Mouse (Mus musculus) heart, embryonic 14.5 days (tissue): ENCODE measurements around the gene Cops7b. TPM values are rescaled to one million over a fixed set of nuclear protein-coding genes. Genes with fewer than 3 reads are reported as not detected.

ENCODE experiments used
- ATAC-seq: fragments of 200-750 bp; cut with Nextera tagmentation; 2 replicates; pipeline ENCODE4 v1.8.0; 2017; ENCODE audit warnings: low read depth, moderate TSS enrichment; ENCODE audit not compliant: insufficient number of reproducible peaks, insufficient read depth, low FRiP score
- H3K27ac ChIP-seq, 2 experiments: fragments of 200-500 bp in 1 of 2; fragments of 300-500 bp in 1 of 2; sonication (generic) in 1 of 2; replicated peaks in 1 of 2; 2 replicates each; pipeline ENCODE4 v1.5.1; 2012 to 2014; ENCODE audit warnings: low read depth in 2 of 2, low read length in 2 of 2, control low read depth in 1 of 2, mild to moderate bottlenecking in 1 of 2, mixed read lengths in 1 of 2; ENCODE audit not compliant: control insufficient read depth in 1 of 2, insufficient read depth in 1 of 2
- H3K27me3 ChIP-seq: fragments of 300-500 bp; sonication (generic); 2 replicates; pipeline ENCODE4 v1.6.1; 2014; ENCODE audit warnings: mild to moderate bottlenecking, low read length, control low read depth; ENCODE audit not compliant: control insufficient read depth, insufficient read depth
- H3K36me3 ChIP-seq: fragments of 300-500 bp; sonication (generic); 2 replicates; pipeline ENCODE4 v1.6.1; 2014; ENCODE audit warnings: mild to moderate bottlenecking, control low read depth, low read length, mixed read lengths; ENCODE audit not compliant: control insufficient read depth, insufficient read depth
- H3K4me1 ChIP-seq, 2 experiments: fragments of 200-500 bp in 1 of 2; fragments of 300-500 bp in 1 of 2; sonication (generic) in 1 of 2; 2 replicates each; pipeline ENCODE4 v1.6.1; 2012 to 2014; ENCODE audit warnings: low read length in 2 of 2, control low read depth in 1 of 2, mixed read lengths in 1 of 2; ENCODE audit not compliant: control insufficient read depth in 2 of 2, insufficient read depth in 2 of 2
- H3K4me2 ChIP-seq: fragments of 300-500 bp; sonication (generic); 2 replicates; pipeline ENCODE4 v1.6.1; 2014; ENCODE audit warnings: mild to moderate bottlenecking, low read length
- H3K4me3 ChIP-seq, 2 experiments: fragments of 200-500 bp in 1 of 2; fragments of 300-500 bp in 1 of 2; sonication (generic) in 1 of 2; 2 replicates each; pipeline ENCODE4 v1.5.1; 2012 to 2014; ENCODE audit warnings: low read length in 2 of 2, mild to moderate bottlenecking in 2 of 2, control low read depth in 1 of 2, low read depth in 1 of 2, moderate library complexity in 1 of 2; ENCODE audit not compliant: control insufficient read depth in 1 of 2, insufficient read depth in 1 of 2
- H3K9ac ChIP-seq: fragments of 300-500 bp; sonication (generic); 2 replicates; pipeline ENCODE4 v1.6.1; 2014; ENCODE audit warnings: mild to moderate bottlenecking, low read length
- H3K9me3 ChIP-seq: fragments of 300-500 bp; sonication (generic); 2 replicates; pipeline ENCODE4 v1.6.1; 2016; ENCODE audit warnings: low read length, control low read depth; ENCODE audit not compliant: control insufficient read depth
- WGBS: fragments of 180-500 bp; shearing (Covaris S2); extraction: QIAGEN DNeasy Blood & Tissue Kit; methylation state at CpG from one replicate; pipeline ENCODE4 v1.1.7; 2014; 5-methylcytosine and 5-hydroxymethylcytosine counted together
- polyA plus RNA-seq: library from polyadenylated mRNA; unstranded; fragments of >200 nt; fragmentation: Nextera tagmentation; extraction: Ambion mirVana; gene quantifications from 2 replicates; pipeline ENCODE4 v1.2.1, GENCODE M21; 2014

Cops7b gene
- polyA plus RNA-seq, 1 experiment from 2014 or later: 20.7 TPM

DNA sequence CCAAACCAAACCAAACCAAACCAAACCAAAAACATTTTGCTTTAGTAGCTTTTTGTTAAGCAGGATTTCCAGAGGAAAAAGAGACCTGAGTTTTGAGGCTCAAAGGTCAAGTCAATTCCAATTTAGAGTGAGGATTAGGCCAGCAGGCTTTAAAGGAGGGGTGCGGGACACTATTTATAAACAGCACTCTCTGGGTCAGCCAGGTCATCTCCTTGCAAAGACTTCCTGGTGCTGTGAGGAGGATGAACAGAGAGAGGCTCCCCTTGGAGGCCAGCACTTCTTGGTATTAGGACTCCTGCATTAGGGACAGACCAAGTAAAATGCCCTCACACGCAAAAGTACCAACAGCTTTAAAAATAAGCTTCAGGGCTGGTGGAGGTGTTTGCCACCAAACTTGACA, 30.8 kb upstream of the Cops7b start:
- Histone ChIP-seq H3K4me1 (peaks cover 3 to 11% of the 10 kb centered on the region in 2 experiments; a peak in 3 of 4 replicates), H3K36me3 (peaks cover 20% of the 10 kb centered on the region), H3K4me2 (no peak overlapping the region), H3K27ac (no peak overlapping the region), H3K27me3 (no peaks in the 10 kb centered on the region), H3K4me3 (no peak overlapping the region), H3K9ac (no peak overlapping the region), H3K9me3 (no peaks in the 10 kb centered on the region)
- 44% methylated on average over 2 of the region's 2 CpGs for WGBS
- no peak for ATAC-seq

DNA sequence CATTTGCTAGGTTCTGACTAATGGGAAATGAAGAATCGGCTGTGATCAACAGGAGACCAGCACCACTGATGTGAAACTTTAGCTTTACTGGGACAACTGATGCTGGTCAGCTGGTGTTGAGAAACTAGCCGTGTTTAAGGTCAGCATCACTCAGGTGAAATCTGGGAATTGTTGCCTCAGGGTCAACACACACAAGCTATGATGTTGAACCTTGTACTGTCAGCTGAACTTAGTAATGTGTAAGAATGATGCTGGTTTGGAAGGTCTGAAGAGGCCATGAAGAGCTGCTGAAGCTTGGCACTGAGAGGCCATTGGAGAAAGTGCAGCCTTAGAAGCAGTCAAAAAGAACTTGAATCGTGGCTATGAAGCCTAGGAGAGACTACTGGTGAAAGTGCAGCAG, 27.0 kb upstream of the Cops7b start:
- peaks cover 3 to 9% of the 10 kb centered on the region in 2 experiments; a peak in 3 of 4 replicates for H3K4me1 ChIP-seq
- no peak overlapping the region for H3K9ac ChIP-seq
- H3K36me3 ChIP-seq: peaks cover 22% of the 10 kb centered on the region
- H3K4me3 ChIP-seq: no peak overlapping the region
- H3K27ac ChIP-seq: no peak overlapping the region
- no peak overlapping the region for H3K4me2 ChIP-seq
- ATAC-seq: no peak
- no peaks in the 10 kb centered on the region for H3K9me3 ChIP-seq
- no peaks in the 10 kb centered on the region for H3K27me3 ChIP-seq
- 74% methylated on average over 3 of the region's 3 CpGs for WGBS

DNA sequence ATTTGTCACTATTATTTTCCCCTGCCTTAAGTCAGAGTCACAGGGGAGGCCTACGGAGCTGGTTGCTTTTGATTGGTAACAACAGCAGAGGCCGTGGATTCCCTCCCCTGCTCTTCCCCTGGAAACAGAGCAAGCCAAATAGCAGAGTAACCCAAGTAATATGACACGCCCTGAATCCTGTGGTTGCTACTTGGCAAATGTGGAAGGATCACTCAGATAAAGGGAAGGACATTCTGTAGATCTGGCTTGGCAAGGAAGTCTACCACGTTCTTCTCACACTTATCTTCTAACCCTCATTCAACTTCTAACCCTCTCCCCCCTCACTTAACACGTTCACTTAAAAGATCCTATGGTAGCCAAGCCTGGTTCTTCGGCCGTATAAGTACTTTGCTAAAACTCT, 24.8 kb upstream of the Cops7b start:
- Histone ChIP-seq H3K9me3 (no peaks in the 10 kb centered on the region), H3K4me2 (no peak overlapping the region), H3K27me3 (no peaks in the 10 kb centered on the region), H3K4me3 (no peak overlapping the region), H3K27ac (no peak overlapping the region), H3K4me1 (peaks cover 0 to 4% of the 10 kb centered on the region in 2 experiments; a peak in 1 of 4 replicates), H3K36me3 (peaks cover 29% of the 10 kb centered on the region), H3K9ac (no peak overlapping the region)
- peak; percentile 17; the same call in 1 of the 2 replicates for ATAC-seq
- 51% methylated on average over 7 of the region's 7 CpGs for WGBS

DNA sequence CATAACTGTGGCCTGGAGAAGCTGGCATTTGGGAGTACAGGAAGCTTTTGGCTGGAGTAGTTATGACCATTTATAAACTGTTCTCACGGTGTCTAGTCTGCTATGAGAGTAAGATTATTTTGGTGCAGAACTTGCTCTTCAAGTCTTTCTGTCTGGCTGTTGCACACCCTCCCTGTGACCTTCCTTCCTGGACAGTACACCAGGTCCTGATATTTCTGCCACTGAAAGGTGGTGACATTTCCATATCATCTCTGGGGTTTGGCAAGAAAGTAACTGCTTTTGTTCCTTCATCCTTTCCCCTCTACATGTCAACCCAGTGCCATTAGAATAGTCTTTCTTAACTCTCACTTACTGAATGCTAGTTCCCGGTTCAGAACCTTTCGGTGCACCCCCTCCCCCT, 23.5 kb upstream of the Cops7b start:
- H3K9me3 ChIP-seq: no peaks in the 10 kb centered on the region
- H3K9ac ChIP-seq: no peak overlapping the region
- no peak overlapping the region for H3K4me2 ChIP-seq
- ATAC-seq: no peak
- no peaks in the 10 kb centered on the region for H3K27me3 ChIP-seq
- 66% methylated on average over 3 of the region's 3 CpGs for WGBS
- H3K27ac ChIP-seq: no peak overlapping the region
- peaks cover 43% of the 10 kb centered on the region for H3K36me3 ChIP-seq
- peaks cover 0 to 4% of the 10 kb centered on the region in 2 experiments; a peak in 1 of 4 replicates for H3K4me1 ChIP-seq
- H3K4me3 ChIP-seq: no peak overlapping the region

DNA sequence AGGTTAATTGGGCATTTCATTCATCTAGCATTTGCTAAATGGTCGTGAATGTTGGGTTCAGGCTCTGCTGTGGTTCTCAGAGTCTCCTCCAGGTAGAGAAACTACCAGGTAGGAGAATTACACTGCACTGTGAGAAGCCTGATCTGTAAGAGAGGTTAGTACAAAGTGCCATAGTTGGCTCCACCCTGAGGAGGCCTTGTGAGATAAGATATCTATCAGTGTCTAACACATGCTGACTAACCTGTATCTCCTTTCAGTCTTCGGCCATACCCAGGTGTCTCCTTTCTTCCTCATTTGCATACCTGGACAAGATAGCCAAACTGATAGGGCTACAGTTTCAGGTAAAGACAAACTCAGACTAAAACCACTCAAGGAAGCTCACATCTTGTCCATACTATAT, 20.0 kb upstream of the Cops7b start:
- WGBS: 89% methylated on average over 2 of the region's 2 CpGs
- Histone ChIP-seq H3K36me3 (peaks cover 38% of the 10 kb centered on the region), H3K4me3 (no peak overlapping the region), H3K9ac (no peak overlapping the region), H3K27me3 (no peaks in the 10 kb centered on the region), H3K4me1 (peaks cover 0 to 4% of the 10 kb centered on the region in 2 experiments; a peak in 1 of 4 replicates), H3K4me2 (no peak overlapping the region), H3K27ac (no peak overlapping the region), H3K9me3 (no peaks in the 10 kb centered on the region)
- ATAC-seq: no peak

DNA sequence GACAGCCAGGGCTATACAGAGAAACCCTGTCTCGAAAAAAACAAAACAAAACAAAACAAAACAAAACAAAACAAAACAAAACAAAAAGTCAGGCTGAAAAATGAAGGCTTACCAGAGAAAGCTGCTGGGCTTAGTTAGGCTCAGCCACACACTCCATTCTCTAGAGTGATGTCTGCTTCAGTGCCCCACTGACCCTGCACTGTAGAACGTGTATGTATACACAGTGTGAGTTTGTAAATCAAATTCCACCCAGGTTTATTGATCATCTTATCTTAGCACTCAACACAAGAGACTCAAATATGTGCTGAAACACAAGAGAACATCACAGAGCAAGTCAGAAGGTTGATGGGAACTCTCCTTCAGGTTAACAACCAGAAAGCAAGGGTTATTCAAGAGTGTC, 14.3 kb upstream of the Cops7b start:
- Histone ChIP-seq H3K9ac (no peak overlapping the region), H3K4me1 (no peaks in the 10 kb centered on the region), H3K27me3 (no peaks in the 10 kb centered on the region), H3K4me3 (no peak overlapping the region), H3K36me3 (peaks cover 25% of the 10 kb centered on the region), H3K9me3 (no peaks in the 10 kb centered on the region), H3K27ac (no peak overlapping the region), H3K4me2 (no peak overlapping the region)
- 77% methylated on average over 2 of the region's 2 CpGs for WGBS
- no peak for ATAC-seq

DNA sequence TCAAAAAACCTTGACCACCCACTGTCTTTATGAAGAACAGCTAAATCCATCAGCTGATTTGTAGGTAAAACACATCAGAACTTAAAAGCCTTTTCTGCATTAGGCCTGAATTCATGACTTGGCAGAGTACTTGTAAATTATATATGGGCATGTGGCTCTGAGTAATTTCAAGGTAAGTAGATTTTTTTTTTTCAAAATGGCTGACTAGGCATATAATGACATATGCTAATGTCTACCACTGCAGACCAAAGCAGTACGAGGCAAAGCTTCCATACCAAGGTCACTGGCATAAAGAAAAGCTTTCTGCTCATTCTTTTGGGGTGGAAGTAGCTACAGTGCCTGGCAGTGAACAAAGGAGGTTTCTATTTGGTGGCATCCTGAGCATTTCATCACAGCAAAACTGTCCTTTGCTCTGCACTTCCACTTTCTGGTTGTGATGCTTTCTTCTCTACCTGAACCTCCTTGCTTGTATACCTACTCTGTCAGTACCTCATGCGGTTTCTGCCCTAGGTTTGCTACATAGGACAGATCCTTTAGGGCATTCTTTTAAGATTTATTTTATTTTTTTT, 13.3 kb upstream of the Cops7b start:
- H3K9ac ChIP-seq: no peak overlapping the region
- no peaks in the 10 kb centered on the region for H3K9me3 ChIP-seq
- H3K4me1 ChIP-seq: no peaks in the 10 kb centered on the region
- H3K4me2 ChIP-seq: no peak overlapping the region
- no peak for ATAC-seq
- H3K36me3 ChIP-seq: peaks cover 20% of the 10 kb centered on the region; the same call in 1 of the 2 replicates
- 95% methylated on average over 2 of the region's 2 CpGs for WGBS
- H3K27me3 ChIP-seq: no peaks in the 10 kb centered on the region
- H3K27ac ChIP-seq: no peak overlapping the region
- no peak overlapping the region for H3K4me3 ChIP-seq

DNA sequence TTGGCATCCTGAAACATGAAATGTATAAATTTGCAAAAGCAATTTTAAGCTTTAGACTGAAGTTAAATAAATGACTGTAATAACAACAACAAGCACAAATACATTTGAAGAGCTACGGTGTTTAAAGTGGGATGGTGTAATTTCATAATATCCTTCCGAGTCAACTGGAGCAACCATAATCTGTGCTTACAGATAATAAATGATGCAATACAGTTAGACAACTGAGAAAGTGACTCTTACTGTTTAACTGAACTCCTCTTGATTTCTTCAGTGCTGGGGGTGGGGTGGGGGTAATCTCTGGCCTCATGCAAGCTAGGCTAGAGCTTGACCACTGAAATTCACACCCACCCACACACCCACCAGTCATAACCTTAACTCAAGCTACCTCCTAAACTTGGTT, 11.3 kb upstream of the Cops7b start:
- H3K4me3 ChIP-seq: no peak overlapping the region
- 0 out of 2 replicates have a peak, but pooled peaks cover 16% of the 10 kb centered on the region for H3K36me3 ChIP-seq
- no peak overlapping the region for H3K9ac ChIP-seq
- no peak for ATAC-seq
- H3K27me3 ChIP-seq: no peaks in the 10 kb centered on the region
- H3K9me3 ChIP-seq: no peaks in the 10 kb centered on the region
- no peak overlapping the region for H3K4me2 ChIP-seq
- WGBS: 82% methylated on average over 2 of the region's 2 CpGs
- H3K27ac ChIP-seq: no peak overlapping the region
- no peaks in the 10 kb centered on the region for H3K4me1 ChIP-seq
